Mouse (Mus musculus): ENCODE results near the gene Dlg2.

GRCm38 (mm10) chr7:90456149-90456844 lies 20.2 kb upstream of the Dlg2 start:
- TF ChIP-seq CTCF (IDR thresholded peaks at IDR 0.05; ENCODE audit: extremely low read depth, insufficient read depth, insufficient read length, insufficient replicate concordance) (no peak), POLR2A (IDR thresholded peaks at IDR 0.05; ENCODE audit: low read depth, low read length) (no peak)
